Mouse (Mus musculus) telencephalon, adult 2 months (tissue): ENCODE measurements around the gene Magi2.

ENCODE experiments used
- DNase-seq: peaks from one replicate; pipeline ENCODE4 v3.0.0-alpha.2; 2011; ENCODE audit warnings: low read depth, low spot score

The Magi2 gene

DNA sequence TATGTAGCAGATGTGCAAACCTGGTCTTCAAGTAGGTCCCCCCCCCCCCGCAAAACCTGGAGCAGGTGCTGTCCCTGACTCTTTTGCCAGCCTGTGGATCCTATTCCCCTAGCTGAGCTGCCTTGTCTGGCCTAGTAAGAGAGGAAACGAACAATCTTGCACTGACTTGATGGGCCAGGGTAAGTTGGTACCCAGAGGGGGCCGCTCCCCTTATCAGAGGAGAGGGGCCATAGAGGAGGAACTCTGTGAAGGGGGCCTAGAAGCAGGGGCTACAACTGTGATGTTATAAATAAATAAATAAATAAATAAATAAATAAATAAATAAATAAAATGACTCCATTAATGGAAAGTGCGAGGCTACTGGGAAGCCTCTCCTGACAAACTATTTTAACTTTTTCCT lies 848.0 kb downstream of the Magi2 start:
- no peak for DNase-seq

DNA sequence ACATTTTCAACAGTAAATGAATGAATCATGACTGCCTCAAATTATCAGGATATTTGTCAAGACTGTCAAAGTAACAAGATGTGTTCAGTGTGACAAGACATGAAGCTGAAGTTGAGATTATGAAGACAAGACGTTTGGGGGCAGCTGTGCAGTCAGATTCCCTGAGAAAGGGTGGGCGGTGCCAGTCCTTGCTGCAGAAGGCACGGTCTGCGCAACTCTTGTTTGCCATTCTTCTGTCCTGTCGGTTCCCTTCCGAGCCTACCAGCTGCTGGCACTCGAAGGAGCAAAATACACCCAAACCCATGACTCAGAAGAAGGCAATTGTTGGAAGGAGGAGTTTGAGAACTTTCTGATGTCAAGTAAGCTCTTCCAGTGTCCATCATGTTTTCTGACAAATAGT lies 852.1 kb downstream of the Magi2 start:
- no peak for DNase-seq

DNA sequence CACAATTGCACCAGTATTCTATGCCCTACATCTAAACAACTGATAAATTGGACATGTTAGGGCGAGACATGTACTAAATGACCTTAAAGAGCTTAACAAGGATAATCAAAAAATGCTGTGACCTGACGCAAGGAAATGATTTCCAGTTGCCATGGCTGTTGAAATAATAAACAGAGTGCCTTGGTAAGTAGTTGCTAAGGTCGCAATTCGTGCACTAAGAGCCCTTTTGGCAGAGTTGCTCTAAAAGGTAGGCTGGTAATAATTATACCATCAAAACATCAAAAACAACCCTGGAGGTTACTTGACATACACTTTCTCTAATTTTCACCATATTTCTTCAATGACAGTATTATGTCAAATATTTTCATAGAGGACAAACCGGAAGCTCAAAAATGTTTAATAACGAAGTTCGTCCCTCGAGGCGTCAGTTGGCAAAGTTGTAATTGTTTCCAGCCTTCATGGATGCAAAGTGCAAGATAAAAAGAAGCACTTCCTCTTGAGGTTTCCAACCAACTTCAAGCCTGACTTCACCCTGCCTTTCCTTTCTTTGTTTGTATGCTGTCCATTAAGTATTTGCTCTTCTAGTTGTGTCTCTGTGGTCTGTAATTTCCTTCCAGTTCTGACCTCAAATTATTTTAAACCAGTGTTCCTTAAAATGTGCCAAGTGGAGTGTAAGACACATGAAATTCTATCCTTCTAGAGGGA lies 853.9 kb downstream of the Magi2 start:
- no peak for DNase-seq

DNA sequence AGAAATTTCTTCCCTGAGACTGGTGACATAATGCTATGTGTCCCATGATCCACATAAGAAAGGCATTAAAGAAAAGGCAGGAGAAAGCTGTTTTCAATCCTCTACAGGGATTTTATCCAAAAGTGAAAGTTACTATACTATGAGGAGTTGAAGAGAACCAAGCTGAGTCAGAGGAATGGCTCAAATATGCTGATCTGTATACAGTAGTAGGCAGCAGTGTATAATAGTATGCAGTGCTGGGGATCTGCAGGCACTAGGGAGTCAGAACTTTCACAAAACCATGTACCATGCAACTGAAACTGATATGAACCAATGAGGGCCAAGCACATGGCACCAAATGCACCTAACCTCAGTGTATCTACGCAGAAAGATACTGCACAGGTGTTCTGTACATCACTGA lies 855.5 kb downstream of the Magi2 start:
- DNase-seq, result no peak

DNA sequence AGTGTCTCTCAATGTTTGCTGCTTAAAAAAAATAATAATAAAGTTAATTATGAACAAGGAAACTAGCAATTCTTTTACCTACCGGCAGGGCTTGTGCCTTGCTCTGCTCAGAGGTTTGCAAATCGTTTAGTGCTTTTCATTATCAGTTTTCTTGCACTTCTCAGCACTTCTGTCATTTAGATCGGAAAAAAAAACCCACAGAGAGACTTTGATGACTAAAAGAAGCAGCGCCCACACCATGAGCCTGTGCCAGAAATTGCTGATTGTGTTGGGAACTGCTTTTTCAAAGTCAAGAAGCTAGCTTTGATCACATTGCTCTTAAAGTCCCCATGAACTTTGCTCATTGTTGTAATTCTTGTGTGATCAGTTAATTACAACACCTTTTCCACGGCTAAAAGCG lies 860.2 kb downstream of the Magi2 start:
- peak; percentile 74 for DNase-seq

DNA sequence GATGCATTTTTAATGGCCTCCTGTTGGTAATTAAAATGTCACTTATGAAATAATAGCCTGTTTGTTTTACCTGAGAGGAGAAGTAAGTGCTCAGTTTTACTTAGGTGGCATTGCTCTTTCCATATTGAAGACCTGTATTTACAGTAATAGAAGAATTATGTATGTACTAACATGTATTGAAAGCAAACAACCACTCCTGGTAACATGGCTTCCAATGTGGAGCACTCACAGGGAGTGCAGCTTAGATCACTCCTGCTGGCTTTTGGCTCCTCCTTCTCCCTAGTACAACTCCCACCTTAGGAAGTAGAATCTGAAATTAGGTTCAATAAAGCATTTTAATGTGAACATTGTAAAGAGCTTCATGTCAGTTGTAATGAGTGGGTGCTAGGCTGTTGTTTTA lies 877.0 kb downstream of the Magi2 start:
- DNase-seq, result no peak

DNA sequence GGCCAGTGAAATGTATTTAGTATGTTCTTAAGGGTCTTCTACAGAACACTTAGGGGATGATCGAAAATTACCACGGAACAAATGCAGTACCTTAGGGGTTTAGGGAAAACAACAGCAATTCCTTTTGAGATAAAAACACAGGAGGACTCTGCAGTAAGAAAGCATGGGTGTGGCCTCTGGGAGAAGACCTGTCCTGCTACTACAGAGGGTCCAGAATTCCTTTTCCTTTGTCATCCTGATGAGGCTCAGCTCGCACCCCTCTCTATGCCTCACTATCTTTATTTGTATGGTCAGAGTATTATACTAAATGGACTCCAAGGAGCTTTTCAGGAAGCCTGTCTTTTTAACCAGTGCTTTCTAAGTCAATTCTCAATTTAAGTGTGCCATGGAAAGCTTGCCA lies 877.7 kb downstream of the Magi2 start:
- no peak for DNase-seq

DNA sequence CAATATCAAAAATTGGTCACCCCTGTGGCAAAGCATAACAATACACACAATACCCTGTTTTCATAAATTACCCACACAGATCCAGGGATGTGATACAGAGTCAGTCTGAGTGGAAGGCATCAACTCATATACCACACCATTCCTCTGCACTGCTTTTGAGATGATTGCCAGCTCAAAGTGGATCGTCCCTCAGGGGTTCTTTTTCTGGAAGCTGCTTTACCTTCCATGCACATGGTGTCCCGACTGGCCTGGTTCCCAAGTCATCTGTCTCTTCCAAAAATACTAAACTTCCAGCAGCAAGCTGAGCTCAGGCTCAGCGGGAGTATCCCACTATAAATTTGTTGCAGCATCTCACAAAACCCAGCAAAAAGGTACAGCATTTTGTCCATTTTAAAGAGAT lies 882.7 kb downstream of the Magi2 start:
- peak; percentile 78 for DNase-seq

DNA sequence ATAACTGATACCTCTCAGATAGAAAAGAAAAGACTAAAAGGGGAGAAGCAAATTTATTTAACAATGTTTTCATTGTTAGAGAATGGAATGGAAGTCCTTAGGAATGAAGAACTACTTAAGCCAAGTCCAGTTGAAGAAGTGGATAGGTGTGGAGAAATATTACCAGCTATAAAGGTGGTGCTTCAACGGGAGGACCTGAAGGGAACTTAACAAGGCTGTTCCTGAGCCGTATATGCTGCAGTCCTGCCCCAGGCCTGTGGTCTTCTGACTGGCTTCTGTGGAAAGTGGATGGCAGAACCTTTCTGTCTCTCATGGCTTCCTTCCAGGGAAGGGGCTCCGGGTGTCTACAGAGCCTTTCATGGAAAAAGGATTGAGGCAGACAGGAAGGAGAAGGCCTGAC lies 890.3 kb downstream of the Magi2 start:
- no peak for DNase-seq

DNA sequence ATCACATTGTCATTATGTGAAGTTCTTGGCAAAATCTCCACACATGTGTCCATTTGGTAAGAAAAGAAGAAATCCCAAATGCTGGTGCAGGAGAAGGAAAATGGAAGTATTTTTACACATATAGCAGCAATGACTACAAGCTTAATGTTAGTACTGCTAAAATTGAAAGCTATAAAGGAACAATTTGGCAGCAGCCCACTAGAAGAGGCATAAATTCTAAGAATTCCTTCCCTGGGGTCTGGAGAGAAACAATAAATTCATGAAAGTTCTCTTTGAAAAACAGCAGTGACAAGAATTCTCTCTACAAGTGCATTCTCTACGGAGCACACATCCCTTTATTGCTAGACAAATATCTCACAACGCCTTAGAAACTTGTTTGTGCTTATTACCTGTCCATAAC lies 913.4 kb downstream of the Magi2 start:
- no peak for DNase-seq

DNA sequence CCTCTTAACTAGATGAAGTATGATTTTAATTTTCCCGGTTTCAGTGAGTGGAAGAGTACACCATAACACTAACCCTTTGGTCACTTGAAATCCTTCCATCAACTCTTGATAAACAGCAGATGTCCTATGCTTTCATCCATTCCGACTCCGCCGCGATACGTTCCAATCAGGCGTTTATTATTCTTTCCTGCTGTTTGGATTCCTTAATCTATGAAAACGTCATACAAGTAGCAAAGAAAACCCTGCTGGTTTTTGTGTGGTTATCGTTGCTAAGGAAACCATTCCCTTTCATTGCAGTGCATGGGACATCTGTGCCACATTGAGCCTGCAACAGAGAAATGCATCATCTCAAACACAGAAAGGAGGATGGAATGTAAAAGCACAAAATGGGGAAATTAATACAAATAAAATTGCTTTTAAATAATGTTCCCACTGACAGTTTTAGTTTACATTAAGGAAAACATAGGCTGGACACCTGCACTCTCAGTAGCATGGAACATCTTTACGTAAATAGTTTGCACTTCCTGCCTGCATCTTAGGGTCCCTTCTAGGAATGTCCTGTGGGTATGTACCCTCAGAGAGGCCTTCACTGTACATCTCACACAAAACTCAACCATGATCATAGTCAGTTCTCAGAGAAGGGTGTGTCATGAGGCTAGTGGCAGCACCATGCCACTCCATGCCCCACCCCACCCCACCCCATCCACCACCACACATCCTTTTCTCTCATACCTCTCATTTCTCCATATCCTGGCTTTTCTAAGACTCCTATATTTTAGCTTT lies 914.0 kb downstream of the Magi2 start:
- DNase-seq, result peak; percentile 63

DNA sequence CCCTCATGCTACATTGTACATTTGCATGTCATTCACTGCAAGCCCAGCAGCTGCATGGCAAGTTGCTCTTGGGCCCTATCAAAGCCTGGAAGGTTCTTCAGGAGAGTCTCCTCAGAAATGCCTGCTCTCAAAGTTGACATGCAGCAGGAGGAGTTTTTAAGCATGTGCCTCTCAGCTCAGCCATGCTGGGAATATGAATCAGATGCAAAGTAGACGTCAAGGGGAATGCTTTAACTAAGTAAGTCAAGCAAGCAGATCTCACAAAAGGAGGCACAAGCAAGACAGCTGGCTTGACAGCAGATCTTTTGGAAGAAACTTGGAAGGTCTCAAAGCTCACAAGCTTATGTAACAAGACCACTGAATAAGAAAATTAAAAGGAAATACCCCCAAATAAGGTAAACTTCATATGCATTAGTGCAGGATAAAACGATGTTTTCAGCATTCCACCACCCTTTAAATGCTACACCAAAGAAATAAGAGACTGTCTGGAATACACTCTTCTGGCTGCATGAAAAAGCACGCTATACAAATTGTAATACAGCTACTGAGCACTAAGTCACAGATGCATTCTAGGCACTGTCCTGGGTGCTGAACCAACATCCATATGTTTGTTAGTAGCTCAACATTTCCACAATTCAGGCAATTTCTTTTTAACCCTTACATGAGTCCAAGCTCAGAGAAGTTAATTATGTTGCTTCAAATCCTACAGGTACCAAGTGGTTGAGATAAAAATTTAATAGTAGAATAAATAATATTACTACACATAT lies 926.7 kb downstream of the Magi2 start:
- DNase-seq, result no peak

DNA sequence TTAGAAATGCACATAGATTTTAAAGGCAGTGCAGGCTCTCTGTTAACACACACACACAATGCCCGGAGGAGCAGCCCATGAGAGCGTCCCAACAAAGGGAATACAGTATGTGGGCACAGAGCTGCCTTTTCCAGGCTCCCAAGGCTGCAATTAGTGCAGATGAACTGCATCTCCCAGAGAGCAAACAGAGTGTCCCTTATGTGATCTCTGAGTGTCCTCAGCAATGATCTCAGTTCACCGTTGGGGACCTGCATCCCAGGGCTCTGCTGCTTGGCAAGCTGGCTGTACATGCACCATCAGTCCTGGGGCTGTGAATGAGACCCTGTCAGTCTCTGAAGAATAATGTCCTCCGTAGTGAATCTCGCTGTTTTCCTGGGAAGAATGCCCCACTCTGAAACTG lies 969.9 kb downstream of the Magi2 start:
- DNase-seq, result no peak

DNA sequence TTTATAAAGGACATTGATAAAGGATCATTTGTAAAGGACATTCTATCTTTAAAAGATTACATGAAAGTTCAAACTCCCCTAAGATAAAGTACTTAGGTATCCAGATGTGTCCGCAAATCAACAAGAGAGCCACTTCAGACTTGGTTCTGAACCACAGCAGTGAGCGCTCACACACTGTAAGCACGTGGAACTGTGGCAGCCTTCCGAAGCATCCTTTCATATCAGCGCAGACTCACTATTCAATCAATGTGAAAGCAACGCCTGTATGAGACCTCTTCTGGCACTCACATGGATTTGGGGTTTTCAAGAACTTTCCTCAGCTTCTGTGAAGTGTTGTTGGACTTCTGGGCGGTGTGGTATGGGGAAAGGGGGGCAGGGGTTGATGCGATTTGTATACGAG lies 970.6 kb downstream of the Magi2 start:
- no peak for DNase-seq

DNA sequence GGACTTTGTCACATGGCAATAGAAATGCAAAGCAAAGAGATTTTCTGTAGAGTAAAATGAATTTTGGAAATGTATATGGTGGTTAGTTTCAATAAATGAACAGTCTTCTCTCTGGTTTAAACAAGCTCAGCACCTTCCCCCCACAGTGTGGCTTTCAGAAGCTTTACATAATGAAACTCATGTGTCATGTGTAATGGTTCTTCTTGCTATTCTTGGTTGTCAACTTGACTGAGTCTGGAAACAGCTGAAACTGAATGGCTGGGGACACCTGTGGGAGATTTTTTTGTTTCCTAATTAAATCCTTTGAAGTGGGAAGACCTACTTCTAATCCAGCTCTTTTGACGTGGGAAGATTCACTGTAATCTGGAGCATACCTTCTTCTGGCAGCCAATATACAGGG lies 974.5 kb downstream of the Magi2 start:
- DNase-seq, result no peak

DNA sequence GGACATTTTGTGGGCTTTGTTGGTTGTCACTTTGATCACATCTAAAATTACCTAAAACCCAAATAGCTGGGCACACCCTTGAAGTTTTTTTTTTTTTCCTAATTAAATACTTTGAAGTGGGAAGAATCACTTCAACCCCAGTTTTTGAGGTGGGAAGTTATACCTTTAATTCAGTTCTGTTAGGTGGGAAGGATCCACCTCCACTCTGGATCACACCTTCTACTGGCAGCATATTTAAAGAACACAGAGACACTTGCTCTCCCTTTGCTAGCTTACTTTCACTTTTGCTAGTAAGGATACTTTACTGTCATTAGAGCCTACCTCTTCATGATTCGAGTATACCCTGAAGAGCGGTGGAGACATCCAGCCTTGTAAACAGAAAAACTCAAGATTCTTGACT lies 981.3 kb downstream of the Magi2 start:
- peak; percentile 53 for DNase-seq

DNA sequence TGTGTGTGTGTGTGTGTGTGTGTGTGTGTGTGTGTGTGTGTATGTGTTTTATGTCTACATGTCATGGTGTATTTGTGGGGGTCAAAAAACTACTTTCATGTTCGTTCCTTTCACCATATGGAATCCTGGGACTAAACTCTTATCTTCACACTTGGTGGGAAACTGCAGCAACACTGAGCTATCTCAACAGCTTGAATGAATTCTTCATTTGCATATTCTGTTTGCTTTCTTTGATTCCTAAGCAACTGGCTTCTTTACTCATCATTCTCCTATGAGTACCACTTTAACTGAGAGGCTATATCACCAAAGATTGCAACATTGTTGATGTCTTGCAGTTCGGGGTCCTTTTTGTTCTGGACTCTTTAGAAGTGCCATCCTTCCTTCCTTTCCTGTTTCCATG lies 986.5 kb downstream of the Magi2 start:
- DNase-seq, result no peak

DNA sequence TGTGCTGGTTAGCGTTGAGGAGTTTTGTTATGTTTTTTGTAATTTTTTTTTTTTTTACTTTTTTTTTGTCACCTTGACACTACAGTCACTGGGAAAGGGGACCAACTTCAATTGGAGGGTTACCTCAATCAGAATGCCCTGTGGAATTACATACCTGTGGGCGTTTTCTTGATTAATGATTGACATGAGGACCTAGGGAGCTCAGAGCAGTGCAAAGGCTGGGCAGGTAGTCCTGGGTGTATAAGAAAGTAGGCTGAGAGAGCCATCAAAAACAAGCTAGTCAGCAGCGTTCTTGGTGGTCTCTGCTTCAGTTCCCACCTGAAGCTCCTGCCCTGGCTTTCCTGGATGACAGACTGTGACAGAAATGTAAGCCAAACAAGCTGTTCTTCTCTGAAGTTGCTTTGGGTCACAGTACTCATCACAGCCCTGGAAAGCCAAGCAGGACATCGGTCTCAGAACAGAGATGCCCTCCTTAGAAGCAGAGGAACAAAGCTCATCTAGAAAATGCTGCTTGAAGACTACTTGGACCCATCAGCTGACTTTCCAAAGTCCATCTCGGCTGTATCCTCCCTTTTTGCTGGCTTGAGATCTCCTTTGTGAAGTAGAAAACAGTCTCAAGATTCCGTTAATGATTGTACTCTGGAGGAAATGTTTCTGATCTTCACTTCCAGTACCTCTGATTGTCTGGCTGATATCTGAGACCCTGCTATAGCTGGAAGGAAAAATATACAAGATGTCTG lies 999.8 kb downstream of the Magi2 start:
- no peak for DNase-seq

DNA sequence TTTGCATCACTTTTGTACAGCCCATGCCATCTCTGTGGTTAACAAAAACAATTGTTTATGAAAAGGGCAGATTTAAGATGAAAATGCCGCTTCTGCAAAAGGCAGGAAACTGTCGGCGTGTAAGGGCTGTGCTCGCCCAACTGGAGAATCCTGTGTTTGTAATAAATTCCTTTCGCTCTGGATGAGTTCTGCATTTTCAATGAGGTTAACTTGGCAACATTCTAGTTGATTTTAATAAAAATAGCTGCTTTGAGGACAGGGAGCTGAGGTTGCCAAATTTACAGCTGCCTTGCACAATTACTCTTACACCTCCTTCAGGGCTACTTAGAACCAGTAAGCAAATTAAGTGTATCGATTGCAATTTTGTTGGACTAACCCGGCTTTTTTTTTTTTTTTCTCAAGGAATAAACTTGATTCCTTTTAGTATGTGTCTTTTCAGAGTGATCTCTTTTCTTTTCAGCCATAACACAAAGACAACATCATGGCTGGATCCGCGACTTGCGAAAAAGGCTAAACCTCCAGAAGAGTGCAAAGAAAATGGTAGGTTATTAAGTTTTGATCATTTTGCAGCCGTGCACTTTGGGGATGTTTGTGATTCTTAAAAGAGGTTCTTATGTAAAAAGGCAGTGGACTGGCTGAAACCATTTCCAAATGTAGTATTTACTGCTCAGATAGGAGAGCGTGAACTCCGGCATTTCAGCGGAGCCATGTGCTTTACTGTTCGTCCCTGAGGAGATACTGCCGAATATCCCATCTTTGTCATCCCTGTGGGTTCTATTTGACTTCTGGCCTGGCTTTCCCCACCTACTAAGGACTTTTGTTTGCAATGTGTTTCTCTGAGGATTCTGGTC lies 1001.3 kb downstream of the Magi2 start:
- no peak for DNase-seq

DNA sequence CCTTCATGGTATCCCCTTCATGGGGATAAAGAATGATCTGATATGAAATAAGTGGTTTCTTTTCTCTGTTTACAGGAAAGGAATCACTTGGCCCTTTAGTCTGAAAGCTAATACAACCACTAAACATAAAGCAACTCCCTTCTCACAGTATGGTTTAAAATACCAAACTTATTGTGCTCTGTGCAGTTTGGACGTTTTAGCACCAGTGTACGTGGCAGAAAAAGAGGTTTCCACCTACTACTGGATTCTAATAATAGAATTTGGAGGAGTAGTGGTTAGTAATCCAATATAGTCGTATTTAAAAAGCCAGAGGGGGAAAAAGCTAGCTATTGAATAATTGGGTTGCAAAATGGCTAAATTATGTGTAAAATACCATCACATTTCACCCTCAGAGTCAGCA lies 1005.1 kb downstream of the Magi2 start:
- no peak for DNase-seq

DNA sequence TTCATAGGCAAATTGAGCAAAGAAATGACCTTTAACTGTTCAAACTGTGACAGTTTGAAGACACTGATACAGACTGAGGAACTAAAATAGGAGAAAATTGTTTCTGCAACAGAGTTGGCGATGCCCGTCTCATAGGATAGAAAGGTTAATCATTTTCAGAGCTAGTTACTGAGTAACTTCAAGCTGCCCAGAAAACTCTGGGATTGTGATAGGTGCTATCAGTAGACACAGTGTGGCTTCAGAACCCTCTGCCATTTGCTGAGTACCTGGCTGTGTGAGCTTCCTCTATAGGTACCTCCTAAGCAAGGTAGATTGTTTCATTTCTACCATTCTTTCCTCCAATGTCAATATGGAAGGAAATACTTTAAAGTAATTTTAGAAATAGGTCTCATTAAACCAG lies 1014.7 kb downstream of the Magi2 start:
- DNase-seq, result no peak
